Mouse (Mus musculus): ENCODE data around the gene Stip1. TPM values are rescaled to one million over a fixed set of nuclear protein-coding genes. Genes with fewer than 3 reads are reported as not detected.
A peak's percentile ranks its signal among the peaks of the same experiment; 100 is the strongest.

Gene Stip1
- total and polyA plus RNA-seq, 2 experiments from 2014 or later: 94.6 to 98.3 TPM

- Histone ChIP-seq H3K4me3 (ENCODE audit: low read depth, low read length) (no peak overlapping the region), H3K9ac (replicated peaks; ENCODE audit: low read depth, low read length) (no peak overlapping the region), H3K27me3 (ENCODE audit: control insufficient read depth, insufficient read depth, low read length) (no peaks in the 10 kb centered on the region), H3K9me3 (replicated peaks; ENCODE audit: control insufficient read depth, low read length) (no peaks in the 10 kb centered on the region), H3K27ac (ENCODE audit: low read depth) (no peak overlapping the region), H3K4me2 (ENCODE audit: low read depth, low read length) (no peak overlapping the region), H3K4me1 (ENCODE audit: control insufficient read depth, insufficient read depth) (peaks cover 5% of the 10 kb centered on the region; the same call in 1 of the 2 replicates), H3K36me3 (replicated peaks; ENCODE audit: control insufficient read depth, insufficient read depth, low read length) (no peaks in the 10 kb centered on the region)
- no peak for ATAC-seq (ENCODE audit: insufficient read depth, low read depth)
- WGBS: 83% methylated on average over 6 of the region's 6 CpGs
- DNase-seq (ENCODE audit: low spot score): no peak
- TF ChIP-seq EP300 (IDR thresholded peaks at IDR 0.05; ENCODE audit: low read depth) (no peak), CTCF (IDR thresholded peaks at IDR 0.05; ENCODE audit: low read depth) (no peak)
These were observed 32.5 kb upstream of the Stip1 start for GRCm38 (mm10) chr19:7072221-7072620.

DNA sequence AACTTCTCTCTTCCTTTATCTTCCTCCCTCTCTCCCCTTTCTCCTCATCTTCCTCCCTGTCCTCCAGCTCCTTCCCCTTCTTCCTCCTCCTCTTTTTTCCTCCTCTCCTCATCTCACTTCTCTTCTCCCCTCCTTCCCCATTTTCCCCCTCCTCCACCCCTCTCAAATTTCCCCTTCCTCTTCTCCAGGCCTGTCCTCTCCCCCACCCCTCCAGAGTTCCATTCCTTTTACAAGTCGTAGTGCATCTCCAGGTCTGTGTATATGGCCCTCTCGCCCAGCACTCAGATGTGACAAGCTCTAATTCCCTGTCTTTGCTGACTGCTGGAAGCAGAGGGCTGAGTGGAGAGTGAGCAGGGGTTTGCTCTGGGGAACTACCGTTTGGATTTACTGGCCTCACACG lies 31.0 kb upstream of the Stip1 start:
- no peaks in the 10 kb centered on the region for H3K36me3 ChIP-seq (replicated peaks; ENCODE audit: control insufficient read depth, insufficient read depth, low read length)
- peak overlapping the region; percentile 49 for H3K4me2 ChIP-seq (ENCODE audit: low read depth, low read length)
- H3K4me3 ChIP-seq (ENCODE audit: low read depth, low read length): no peak overlapping the region
- H3K27me3 ChIP-seq (ENCODE audit: control insufficient read depth, insufficient read depth, low read length): no peaks in the 10 kb centered on the region
- no peak for DNase-seq (ENCODE audit: low spot score)
- H3K9ac ChIP-seq (replicated peaks; ENCODE audit: low read depth, low read length): no peak overlapping the region
- H3K4me1 ChIP-seq (ENCODE audit: control insufficient read depth, insufficient read depth): peaks cover 16% of the 10 kb centered on the region
- TF ChIP-seq EP300 (IDR thresholded peaks at IDR 0.05; ENCODE audit: low read depth) (no peak), CTCF (IDR thresholded peaks at IDR 0.05; ENCODE audit: low read depth) (no peak)
- 50% methylated on average over 4 of the region's 4 CpGs for WGBS
- no peaks in the 10 kb centered on the region for H3K9me3 ChIP-seq (replicated peaks; ENCODE audit: control insufficient read depth, low read length)
- no peak for ATAC-seq (ENCODE audit: insufficient read depth, low read depth)
- no peak overlapping the region for H3K27ac ChIP-seq (ENCODE audit: low read depth)

DNA sequence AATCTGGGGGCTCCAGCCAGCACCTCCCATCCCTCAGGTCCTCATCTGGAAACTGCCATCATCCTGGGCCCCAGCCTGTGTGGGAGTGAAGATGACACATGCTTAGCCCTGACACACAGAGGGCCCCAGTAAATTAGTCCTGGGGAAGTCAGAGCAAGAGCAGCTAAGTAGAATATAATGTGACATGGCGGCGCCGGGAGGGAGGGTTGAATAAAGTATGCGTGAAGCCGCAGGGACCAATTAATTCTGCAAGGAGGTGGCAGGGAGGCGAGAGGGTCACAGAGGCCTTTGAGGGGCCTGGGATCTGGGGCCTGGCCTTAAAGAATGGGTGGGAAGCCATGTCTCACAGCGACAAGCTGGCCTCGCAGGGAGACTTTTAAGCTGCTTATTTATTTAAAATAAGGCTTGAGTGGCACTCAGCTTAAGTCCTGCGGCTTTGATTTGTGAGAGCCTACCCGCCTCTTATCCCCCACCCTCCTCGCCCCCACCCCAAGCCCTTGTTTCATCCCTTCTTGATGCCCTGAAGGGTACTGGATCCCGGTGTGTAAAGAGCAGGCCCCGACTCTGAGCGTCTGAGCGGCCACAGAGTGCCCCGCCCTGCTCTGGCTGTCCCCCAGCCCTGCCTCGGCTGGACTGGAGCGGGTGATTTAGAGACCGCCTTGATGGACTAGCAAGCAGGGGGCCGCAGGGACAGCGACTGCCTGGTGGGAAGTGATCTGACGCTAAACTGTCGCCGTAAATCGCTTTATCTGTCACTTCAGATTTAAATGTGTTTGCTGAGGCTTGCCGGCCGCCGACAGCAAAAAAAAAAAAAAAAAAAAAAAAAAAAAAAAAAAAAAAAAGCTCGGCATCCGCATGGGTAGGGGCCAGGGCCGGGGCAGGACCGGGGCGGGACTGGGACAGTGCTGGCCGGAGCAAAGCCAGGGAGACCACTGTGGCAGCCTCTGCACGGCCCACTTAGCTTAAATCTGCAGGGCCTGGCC lies 30.3 kb upstream of the Stip1 start:
- WGBS: 34% methylated on average over 33 of the region's 35 CpGs
- no peaks in the 10 kb centered on the region for H3K9me3 ChIP-seq (replicated peaks; ENCODE audit: control insufficient read depth, low read length)
- peaks cover 16% of the 10 kb centered on the region for H3K4me1 ChIP-seq (ENCODE audit: control insufficient read depth, insufficient read depth)
- no peaks in the 10 kb centered on the region for H3K27me3 ChIP-seq (ENCODE audit: control insufficient read depth, insufficient read depth, low read length)
- no peaks in the 10 kb centered on the region for H3K36me3 ChIP-seq (replicated peaks; ENCODE audit: control insufficient read depth, insufficient read depth, low read length)
- peak overlapping the region; percentile 49 for H3K4me2 ChIP-seq (ENCODE audit: low read depth, low read length)
- TF ChIP-seq CTCF (IDR thresholded peaks at IDR 0.05; ENCODE audit: low read depth) (no peak), EP300 (IDR thresholded peaks at IDR 0.05; ENCODE audit: low read depth) (no peak)
- DNase-seq (ENCODE audit: low spot score) (no peak), ATAC-seq (ENCODE audit: insufficient read depth, low read depth) (no peak)
- H3K9ac ChIP-seq (replicated peaks; ENCODE audit: low read depth, low read length): peak overlapping the region; percentile 8; the same call in 1 of the 2 replicates
- no peak overlapping the region for H3K27ac ChIP-seq (ENCODE audit: low read depth)
- H3K4me3 ChIP-seq (ENCODE audit: low read depth, low read length): peak overlapping the region; percentile 22; the same call in 1 of the 2 replicates

DNA sequence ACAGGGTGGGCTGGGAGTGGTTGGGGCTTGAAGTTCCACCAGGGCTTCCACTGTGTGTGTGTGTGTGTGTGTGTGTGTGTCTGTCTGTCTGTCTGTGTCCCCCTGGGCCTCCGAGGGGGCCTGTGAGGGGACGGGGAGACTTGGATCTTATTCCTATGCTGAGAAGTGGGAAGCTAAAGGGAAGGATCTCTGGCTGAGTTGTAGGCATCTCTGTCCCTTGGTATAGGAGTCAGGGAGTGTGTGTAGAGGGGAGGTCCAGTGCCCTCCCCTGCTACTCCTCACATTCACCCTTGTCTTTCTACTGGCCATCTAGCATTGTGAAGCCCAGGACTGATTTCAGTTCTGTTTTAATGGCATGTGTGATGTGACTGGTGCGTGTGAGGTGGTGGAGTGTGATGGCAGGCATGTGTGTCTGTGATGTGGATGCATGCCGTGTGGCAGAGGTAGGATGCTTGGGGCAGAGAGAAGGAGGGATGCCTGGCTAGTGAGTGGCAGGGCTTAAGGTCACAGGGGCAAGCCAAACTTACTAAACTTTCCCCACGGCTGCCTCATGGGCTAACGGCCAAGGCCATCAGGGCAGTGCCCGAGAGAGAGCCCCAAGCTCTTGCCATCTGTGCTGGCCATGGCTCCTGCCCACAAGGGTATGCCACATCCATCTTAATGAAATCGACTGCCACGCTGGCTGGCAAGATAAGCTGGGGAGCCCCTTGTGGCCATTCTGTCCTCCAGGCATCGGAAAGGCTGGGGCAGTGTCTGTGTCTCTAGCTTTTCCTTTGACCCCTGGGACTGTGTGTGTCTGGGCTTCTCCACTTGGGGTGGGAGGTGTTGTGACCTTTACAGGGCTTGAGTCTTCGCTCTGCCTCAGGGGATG lies 29.1 kb upstream of the Stip1 start:
- 74% methylated on average over 11 of the region's 11 CpGs for WGBS
- Histone ChIP-seq H3K36me3 (replicated peaks; ENCODE audit: control insufficient read depth, insufficient read depth, low read length) (no peaks in the 10 kb centered on the region), H3K9ac (replicated peaks; ENCODE audit: low read depth, low read length) (no peak overlapping the region), H3K9me3 (replicated peaks; ENCODE audit: control insufficient read depth, low read length) (no peaks in the 10 kb centered on the region), H3K27me3 (ENCODE audit: control insufficient read depth, insufficient read depth, low read length) (no peaks in the 10 kb centered on the region), H3K4me3 (ENCODE audit: low read depth, low read length) (no peak overlapping the region), H3K4me1 (ENCODE audit: control insufficient read depth, insufficient read depth) (peaks cover 16% of the 10 kb centered on the region), H3K4me2 (ENCODE audit: low read depth, low read length) (no peak overlapping the region), H3K27ac (ENCODE audit: low read depth) (no peak overlapping the region)
- TF ChIP-seq CTCF (IDR thresholded peaks at IDR 0.05; ENCODE audit: low read depth) (no peak), EP300 (IDR thresholded peaks at IDR 0.05; ENCODE audit: low read depth) (no peak)
- DNase-seq (ENCODE audit: low spot score): no peak
- no peak for ATAC-seq (ENCODE audit: insufficient read depth, low read depth)

DNA sequence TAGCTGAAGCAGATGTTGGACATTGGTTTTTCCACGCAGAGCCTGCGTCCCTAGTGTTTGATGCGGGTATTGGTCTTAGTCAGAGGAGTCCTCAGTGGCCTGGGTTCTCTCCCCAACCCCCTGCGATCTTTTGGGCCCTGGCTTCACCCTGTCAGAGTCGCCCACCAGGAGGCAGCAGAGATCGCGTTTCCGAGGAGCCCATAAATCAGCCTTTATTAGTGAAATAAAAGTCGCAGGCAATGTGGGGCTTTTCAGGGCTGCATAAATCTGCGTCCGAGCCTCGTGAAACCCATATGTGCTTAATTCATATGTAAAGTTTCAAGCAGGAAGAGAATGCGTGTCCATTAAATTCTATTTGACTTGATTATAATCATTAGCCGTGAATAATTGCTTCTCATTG lies 28.4 kb upstream of the Stip1 start:
- no peak overlapping the region for H3K4me3 ChIP-seq (ENCODE audit: low read depth, low read length)
- peak; percentile 45 for ATAC-seq (ENCODE audit: insufficient read depth, low read depth)
- 10% methylated on average over 14 of the region's 14 CpGs for whole genome bisulfite sequencing
- H3K27me3 ChIP-seq (ENCODE audit: control insufficient read depth, insufficient read depth, low read length): no peaks in the 10 kb centered on the region
- H3K9ac ChIP-seq (replicated peaks; ENCODE audit: low read depth, low read length): no peak overlapping the region
- TF ChIP-seq EP300 (IDR thresholded peaks at IDR 0.05; ENCODE audit: low read depth) (no peak), CTCF (IDR thresholded peaks at IDR 0.05; ENCODE audit: low read depth) (peak; percentile 84)
- H3K4me2 ChIP-seq (ENCODE audit: low read depth, low read length): no peak overlapping the region
- no peaks in the 10 kb centered on the region for H3K36me3 ChIP-seq (replicated peaks; ENCODE audit: control insufficient read depth, insufficient read depth, low read length)
- DNase-seq (ENCODE audit: low spot score): peak; percentile 60
- no peaks in the 10 kb centered on the region for H3K9me3 ChIP-seq (replicated peaks; ENCODE audit: control insufficient read depth, low read length)
- H3K4me1 ChIP-seq (ENCODE audit: control insufficient read depth, insufficient read depth): peaks cover 16% of the 10 kb centered on the region
- no peak overlapping the region for H3K27ac ChIP-seq (ENCODE audit: low read depth)
